Mouse (Mus musculus): ENCODE measurements around the gene Pls1. TPM values are rescaled to one million over a fixed set of nuclear protein-coding genes. Genes with fewer than 3 reads are reported as not detected.

The Pls1 gene
- polyA plus RNA-seq, 1 experiment from 2014 or later = 20.6 TPM

GRCm38 (mm10) chr9:95708943-95709342, 136.2 kb downstream of the Pls1 start:
- Histone ChIP-seq H3K4me1 (ENCODE audit: insufficient read depth) (no peaks in the 10 kb centered on the region), H3K27me3 (ENCODE audit: insufficient read depth, low read length) (no peaks in the 10 kb centered on the region), H3K4me2 (ENCODE audit: low read depth, low read length) (no peak overlapping the region), H3K27ac (ENCODE audit: low read depth) (no peak overlapping the region), H3K4me3 (ENCODE audit: low read depth, low read length) (no peak overlapping the region), H3K9ac (replicated peaks) (no peak overlapping the region), H3K9me3 (ENCODE audit: low read length) (no peaks in the 10 kb centered on the region), H3K36me3 (replicated peaks; ENCODE audit: insufficient read depth, low read length) (peaks cover 2% of the 10 kb centered on the region; the same call in 1 of the 2 replicates)
- no peak for DNase-seq
- no peak for ATAC-seq
- no peak for TF ChIP-seq EP300 (IDR thresholded peaks at IDR 0.05; ENCODE audit: low read depth)
- TF ChIP-seq CTCF (IDR thresholded peaks at IDR 0.05; ENCODE audit: low read depth) = peak; percentile 25; the same call in 1 of the 2 replicates

- Histone ChIP-seq H3K36me3 (replicated peaks; ENCODE audit: insufficient read depth, low read length) (peaks cover 2% of the 10 kb centered on the region; the same call in 1 of the 2 replicates), H3K27me3 (ENCODE audit: insufficient read depth, low read length) (no peaks in the 10 kb centered on the region), H3K9ac (replicated peaks) (no peak overlapping the region), H3K27ac (ENCODE audit: low read depth) (no peak overlapping the region), H3K4me2 (ENCODE audit: low read depth, low read length) (no peak overlapping the region), H3K4me1 (ENCODE audit: insufficient read depth) (no peaks in the 10 kb centered on the region), H3K9me3 (ENCODE audit: low read length) (no peaks in the 10 kb centered on the region), H3K4me3 (ENCODE audit: low read depth, low read length) (no peak overlapping the region)
- ATAC-seq (no peak), DNase-seq (no peak)
- WGBS (ENCODE audit: insufficient replicate concordance) = 78% methylated on average over 5 of the region's 5 CpGs
- TF ChIP-seq CTCF (IDR thresholded peaks at IDR 0.05; ENCODE audit: low read depth) (no peak), EP300 (IDR thresholded peaks at IDR 0.05; ENCODE audit: low read depth) (no peak)
Observed at GRCm38 (mm10) chr9:95705371-95705770, 139.7 kb downstream of the Pls1 start.

- TF ChIP-seq EP300 (IDR thresholded peaks at IDR 0.05; ENCODE audit: low read depth) = no peak
- TF ChIP-seq CTCF (IDR thresholded peaks at IDR 0.05; ENCODE audit: low read depth) = no peak
- 61% methylated on average over 3 of the region's 3 CpGs for WGBS (ENCODE audit: insufficient replicate concordance)
- Histone ChIP-seq H3K4me1 (ENCODE audit: insufficient read depth) (no peaks in the 10 kb centered on the region), H3K36me3 (replicated peaks; ENCODE audit: insufficient read depth, low read length) (0 out of 2 replicates have a peak, but pooled peaks cover 2% of the 10 kb centered on the region), H3K27ac (ENCODE audit: low read depth) (no peak overlapping the region), H3K27me3 (ENCODE audit: insufficient read depth, low read length) (no peaks in the 10 kb centered on the region), H3K4me2 (ENCODE audit: low read depth, low read length) (no peak overlapping the region), H3K9me3 (ENCODE audit: low read length) (no peaks in the 10 kb centered on the region), H3K4me3 (ENCODE audit: low read depth, low read length) (no peak overlapping the region), H3K9ac (replicated peaks) (no peak overlapping the region)
- DNase-seq = no peak
- ATAC-seq = no peak
Observed at GRCm38 (mm10) chr9:95704078-95704477, 141.0 kb downstream of the Pls1 start.

Other genes starting within 250 kb of the Pls1 start
- gene Pcolce2, start 207.7 kb downstream of the Pls1 start, polyA plus RNA-seq (2015; fragmentation: Nextera tagmentation; extraction: Ambion mirVana) = 15.7 and 20.6 TPM in 2 replicates
- gene Trpc1, start 94.9 kb downstream of the Pls1 start, polyA plus RNA-seq (2015; fragmentation: Nextera tagmentation; extraction: Ambion mirVana) = 0.95 and 1.2 TPM in 2 replicates
- 3.8 TPM in 2 replicates for gene Atr, start 12.3 kb upstream of the Pls1 start, polyA plus RNA-seq (2015; fragmentation: Nextera tagmentation; extraction: Ambion mirVana)
- gene Xrn1, start 109.4 kb upstream of the Pls1 start, polyA plus RNA-seq (2015; fragmentation: Nextera tagmentation; extraction: Ambion mirVana) = 4.8 TPM in 2 replicates

All from liver, postnatal 0 days (tissue).